Mouse (Mus musculus) heart, adult 2 months (tissue): ENCODE data around the gene Eapp. TPM values are rescaled to one million over a fixed set of nuclear protein-coding genes. Genes with fewer than 3 reads are reported as not detected.
"Not testable (repeated sequence)": the region's sequence is repeated elsewhere in the genome, so short reads cannot be mapped to it uniquely, and the experiment has no call there.

Source experiments
- DNase-seq, 2 experiments: peaks; one replicate each; pipeline ENCODE4 v3.0.0; 2021
- H3K27ac ChIP-seq: fragments of 200-600 bp; 2 replicates; pipeline ENCODE4 v1.8.1; 2022
- H3K27me3 ChIP-seq: fragments of 200-500 bp; 2 replicates; pipeline ENCODE4 v1.6.1; 2012; ENCODE audit warnings: mild to moderate bottlenecking, low read length, inconsistent platforms, mixed read lengths; ENCODE audit not compliant: control insufficient read depth, insufficient read depth
- H3K36me3 ChIP-seq: fragments of 200-500 bp; 2 replicates; pipeline ENCODE4 v1.6.1; 2012; ENCODE audit warnings: low read length, inconsistent platforms; ENCODE audit not compliant: control insufficient read depth, insufficient read depth
- H3K4me1 ChIP-seq: fragments of 200-500 bp; 2 replicates; pipeline ENCODE4 v1.6.1; 2011; ENCODE audit warnings: low read length; ENCODE audit not compliant: control insufficient read depth, insufficient read depth
- H3K4me3 ChIP-seq: fragments of 200-600 bp; 2 replicates; pipeline ENCODE4 v1.8.1; 2022
- H3K79me2 ChIP-seq: fragments of 200-500 bp; replicated peaks from 2 replicates; pipeline ENCODE4 v1.6.1; 2012; ENCODE audit warnings: mild to moderate bottlenecking, inconsistent platforms, low read length, moderate library complexity, mixed read lengths; ENCODE audit not compliant: control insufficient read depth, insufficient read depth
- H3K9ac ChIP-seq: fragments of 200-500 bp; 2 replicates; pipeline ENCODE4 v1.6.1; 2012; ENCODE audit warnings: low read depth, mild to moderate bottlenecking, control low read depth, inconsistent platforms, low read length, mixed read lengths
- CTCF ChIP-seq: fragments of 200-600 bp; IDR thresholded peaks from 2 replicates; pipeline ENCODE4 v1.8.1; 2022; ENCODE audit warnings: antibody characterized with exemption, mild to moderate bottlenecking, moderate library complexity
- EP300 ChIP-seq: fragments of 200-500 bp; IDR thresholded peaks from 2 replicates; pipeline ENCODE4 v1.6.1; 2011; ENCODE audit warnings: low read depth, low read length, control low read depth; ENCODE audit not compliant: insufficient read depth
- POLR2A ChIP-seq: fragments of 200-500 bp; IDR thresholded peaks from 2 replicates; pipeline ENCODE4 v1.6.1; 2011; ENCODE audit warnings: mild to moderate bottlenecking, low read depth, low read length, control low read depth; ENCODE audit not compliant: insufficient read depth
- WGBS: fragments of 180-500 bp; shearing (Covaris S2); methylation state at CpG from one replicate; pipeline ENCODE4 v1.1.7; 2018; 5-methylcytosine and 5-hydroxymethylcytosine counted together
- intact Hi-C: fragments of 180-260 bp; cut with DNase I; formaldehyde crosslinking; loops from one replicate; pipeline ENCODE4 v1.15.1; 2025
- long read RNA-seq: library from polyadenylated mRNA; stranded (forward); transcript quantifications from one replicate; pipeline ENCODE4 v2.0.0, GENCODE M21; 2021
- polyA plus RNA-seq: library from polyadenylated mRNA; depleted of rRNA; stranded (reverse); fragments of >200 nt; gene quantifications from 2 replicates; pipeline ENCODE4 v1.2.3, GENCODE M21; 2012; rRNA removed
- total RNA-seq, 2 experiments: library from RNA; stranded (reverse); gene quantifications; 2 replicates each; pipeline ENCODE4 v1.2.3; 2021

The Eapp gene
- 10 to 100 TPM; 27.4 to 27.9 TPM for total RNA-seq
- polyA plus RNA-seq: 7.9 and 10.7 TPM in 2 replicates
- long read RNA-seq, full-length matches to known transcripts: 21 of 37 reads
- long read RNA-seq, partial matches to known transcripts: 7 of 37 reads
- long read RNA-seq, other reads (novel, unspliced or antisense): 9 of 37 reads

- intact Hi-C loops: loop anchor here (5.0 kb wide), 1 partner anchor 167 kb away; the partner anchor contains the start of gene Cfl2
Observed at GRCm38 (mm10) chr12:54695511-54696241, at the start of gene Eapp. Gene Eapp (minus strand): TSS chr12:54695897.

GRCm38 (mm10) chr12:54738661-54739243, 43.1 kb upstream of the Eapp start:
- H3K27me3 ChIP-seq, H3K4me1 ChIP-seq, H3K9ac ChIP-seq, H3K27ac ChIP-seq, intact Hi-C loops, H3K36me3 ChIP-seq, H3K79me2 ChIP-seq: not testable (repeated sequence)
- 1% methylated on average over 11 of the region's 33 CpGs for WGBS
- DNase-seq: peak in 1 of 2 experiments; percentile 22
- peak overlapping the region; percentile 37; the same call in 1 of the 2 replicates for H3K4me3 ChIP-seq

More at GRCm38 (mm10) chr12:54695511-54696241, at the start of gene Eapp:
- TF ChIP-seq EP300 (peak; percentile 76; the same call in 1 of the 2 replicates), CTCF (0 out of 2 replicates have a peak, but pooled peaks have one; percentile 10), POLR2A (peak; percentile 87)
- H3K4me1 ChIP-seq: no peaks in the 10 kb centered on the region
- peaks cover 2% of the 10 kb centered on the region; the same call in 1 of the 2 replicates for H3K36me3 ChIP-seq
- no peaks in the 10 kb centered on the region; the same call in 1 of the 2 replicates for H3K79me2 ChIP-seq
- H3K27ac ChIP-seq: peak within 1 kb of the TSS; percentile 99
- peak; percentile 96 for DNase-seq
- whole genome bisulfite sequencing: under 1% methylated on average over 57 of the region's 57 CpGs
- H3K4me3 ChIP-seq: peak within 1 kb of the TSS; percentile 91
- H3K27me3 ChIP-seq: no peaks in the 10 kb centered on the region
- peak within 1 kb of the TSS; percentile 94 for H3K9ac ChIP-seq

GRCm38 (mm10) chr12:54737891-54738660, 42.4 kb upstream of the Eapp start:
- H3K79me2 ChIP-seq, H3K27me3 ChIP-seq, H3K4me3 ChIP-seq, H3K27ac ChIP-seq, intact Hi-C loops, DNase-seq, H3K4me1 ChIP-seq, H3K36me3 ChIP-seq, H3K9ac ChIP-seq: not testable (repeated sequence)
- no CpG with 5 or more reads among the region's 21 CpGs for WGBS

- H3K79me2 ChIP-seq, H3K4me3 ChIP-seq, H3K36me3 ChIP-seq, H3K27me3 ChIP-seq, H3K4me1 ChIP-seq, intact Hi-C loops, H3K27ac ChIP-seq: not testable (repeated sequence)
- peak; percentile 49; the same call in 1 of the 2 replicates for TF ChIP-seq POLR2A
- H3K9ac ChIP-seq: peak overlapping the region; percentile 62; the same call in 1 of the 2 replicates
- DNase-seq: peak in 1 of 2 experiments; percentile 32
- 0% methylated on average over 11 of the region's 49 CpGs for WGBS
Observed at GRCm38 (mm10) chr12:54734307-54735131, 38.8 kb upstream of the Eapp start.

GRCm38 (mm10) chr12:54729140-54730059, 33.7 kb upstream of the Eapp start:
- H3K27ac ChIP-seq, intact Hi-C loops, H3K4me3 ChIP-seq, H3K79me2 ChIP-seq, H3K36me3 ChIP-seq, DNase-seq, H3K27me3 ChIP-seq, H3K4me1 ChIP-seq, H3K9ac ChIP-seq: not testable (repeated sequence)
- WGBS: no CpG with 5 or more reads among the region's 56 CpGs

GRCm38 (mm10) chr12:54718871-54719786, 23.4 kb upstream of the Eapp start:
- H3K4me1 ChIP-seq, H3K27me3 ChIP-seq, H3K79me2 ChIP-seq, H3K36me3 ChIP-seq, H3K9ac ChIP-seq, H3K27ac ChIP-seq, H3K4me3 ChIP-seq, DNase-seq, intact Hi-C loops: not testable (repeated sequence)
- no CpG with 5 or more reads among the region's 56 CpGs for WGBS

- 92% methylated on average over 5 of the region's 11 CpGs for WGBS
- H3K79me2 ChIP-seq, H3K27ac ChIP-seq, H3K27me3 ChIP-seq, H3K36me3 ChIP-seq, intact Hi-C loops, DNase-seq, H3K4me1 ChIP-seq, H3K9ac ChIP-seq, H3K4me3 ChIP-seq: not testable (repeated sequence)
Observed at GRCm38 (mm10) chr12:54717516-54717915, 21.8 kb upstream of the Eapp start.
